Mouse (Mus musculus): ENCODE measurements around the gene Shoc2.

The Shoc2 gene

DNA sequence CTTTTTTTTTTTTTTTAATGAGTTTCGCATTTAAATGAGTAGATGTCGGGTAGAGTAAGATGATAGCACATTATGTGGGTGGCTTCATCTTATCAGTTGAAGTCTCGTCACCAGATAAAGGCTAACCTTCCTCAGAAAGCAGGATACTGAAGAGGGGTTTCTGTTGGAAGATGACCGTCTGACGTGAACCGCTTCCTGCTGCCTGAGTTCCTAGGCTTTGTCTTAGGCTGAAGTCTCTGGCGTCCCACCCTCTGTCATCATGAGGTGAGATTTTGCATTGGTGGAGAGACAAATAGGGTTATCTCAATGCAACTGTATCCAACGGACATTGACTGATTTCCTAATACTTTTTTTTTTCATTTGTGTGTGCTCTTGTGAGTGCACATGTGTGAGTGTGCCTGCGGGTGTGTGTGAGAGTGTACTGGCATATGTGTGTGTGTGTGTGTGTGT lies 137.6 kb downstream of the Shoc2 start:
- in situ Hi-C loops (cut with MboI, MseI), result no loop called here

Measured in T-helper 17 cell (primary cell).